Mouse (Mus musculus): Measurements from ENCODE around the gene Morc3.

Gene Morc3

DNA sequence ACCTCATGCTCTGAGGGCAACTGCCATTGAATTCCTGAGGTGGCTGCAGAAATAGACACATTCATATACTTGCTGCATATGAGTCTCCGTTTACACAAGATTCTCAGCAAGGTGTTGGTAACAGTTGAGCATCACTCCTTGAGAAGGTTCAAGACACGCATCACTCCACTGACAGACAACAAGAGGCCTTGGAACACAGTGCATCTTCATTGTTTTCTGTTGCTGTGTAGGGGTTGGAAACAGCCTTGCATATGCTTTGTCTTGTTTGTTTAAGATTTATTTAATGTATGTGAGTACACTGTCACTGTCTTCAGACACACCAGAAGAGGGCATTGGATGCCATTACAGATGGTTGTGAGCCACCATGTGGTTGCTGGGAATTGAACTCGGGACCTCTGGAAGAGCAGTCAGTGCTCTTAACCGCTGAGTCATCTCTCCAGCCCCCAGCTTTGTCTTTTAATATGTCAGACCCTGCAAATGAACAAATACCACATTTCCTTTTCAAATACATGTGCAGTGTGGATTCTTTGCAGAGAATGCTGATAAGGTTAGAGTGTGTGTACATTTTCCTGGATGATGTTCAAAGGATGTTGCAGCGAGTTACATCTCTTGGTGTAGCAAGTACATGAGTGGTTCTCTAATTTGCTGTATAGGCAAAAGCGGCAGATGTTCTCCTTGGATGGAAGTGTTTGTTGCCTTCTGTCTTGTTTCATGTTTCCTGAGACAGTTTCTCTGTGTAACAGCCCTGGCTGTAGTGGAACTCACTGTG lies 45.9 kb downstream of the Morc3 start:
- in situ Hi-C loops (cut with MboI, MseI): no loop called here

DNA sequence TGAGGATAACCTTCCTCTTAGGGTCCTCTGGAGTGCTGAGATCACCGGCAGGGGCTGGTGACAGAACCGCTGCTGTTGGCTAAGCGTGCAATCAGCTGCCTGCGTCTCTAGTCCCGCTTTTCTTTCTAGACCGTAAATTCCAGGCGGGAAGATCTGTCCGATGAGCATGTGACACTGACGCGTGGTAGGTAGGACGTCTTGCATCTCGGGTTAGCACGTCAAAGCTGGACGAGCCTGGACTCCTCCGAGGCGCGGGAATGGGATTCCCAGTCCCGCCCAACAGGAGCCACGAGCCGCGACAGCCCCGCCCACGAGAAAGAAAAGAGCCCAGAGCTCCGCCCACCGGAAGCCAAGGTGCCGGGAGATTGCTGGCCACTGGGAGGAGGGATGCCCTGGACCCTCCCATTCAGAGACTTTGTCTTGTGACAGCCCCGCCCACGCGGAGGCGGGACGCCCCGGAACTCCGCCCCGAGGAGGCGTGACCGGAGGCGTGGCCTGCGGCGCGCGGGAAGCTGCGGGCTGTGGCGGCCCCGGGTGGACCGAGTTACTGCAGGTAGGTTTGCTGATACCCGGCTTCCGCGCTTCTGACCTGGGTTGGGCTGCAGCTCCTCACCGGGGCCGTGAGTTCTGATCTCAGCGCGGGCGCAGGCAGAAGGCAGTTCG lies 51.6 kb downstream of the Morc3 start, which contains the start of gene Chaf1b:
Chaf1b (plus strand) TSS at position 479 of the 663 bp plus-strand sequence.
- in situ Hi-C loops (cut with MboI, MseI): loop anchor here in 1 of 2 experiments (10.0 kb wide), 1 partner anchor 169 kb away; the partner anchor contains the start of gene Dop1b

DNA sequence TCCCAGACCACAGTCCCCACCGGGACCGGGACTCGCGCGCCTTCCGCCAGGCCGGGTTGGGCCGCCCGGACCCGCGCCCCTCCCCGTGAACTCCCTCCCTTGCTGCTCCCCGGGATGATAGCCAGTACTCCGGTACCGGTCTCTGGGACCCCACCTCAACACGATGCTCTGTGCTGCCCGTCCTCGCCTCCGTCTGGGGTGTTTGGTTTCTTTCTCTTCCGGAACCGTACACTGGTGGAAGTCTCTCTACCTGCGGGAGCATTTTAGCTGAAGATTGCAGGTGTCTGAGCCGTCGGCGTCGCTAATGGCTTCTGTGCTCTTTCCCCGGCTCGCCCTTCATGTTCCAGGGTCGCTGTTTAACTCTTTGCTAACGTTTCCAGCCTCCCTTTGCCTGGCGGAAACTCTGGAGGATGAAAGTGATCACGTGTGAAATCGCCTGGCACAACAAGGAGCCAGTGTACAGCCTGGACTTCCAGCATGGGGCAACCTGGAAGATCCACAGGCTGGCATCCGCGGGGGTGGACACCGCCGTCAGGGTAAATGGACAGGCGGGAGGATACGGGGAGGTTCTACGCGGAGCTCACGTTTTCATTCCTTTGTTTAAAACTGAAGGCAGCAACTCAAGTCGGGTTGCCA lies 52.3 kb downstream of the Morc3 start:
- in situ Hi-C loops (cut with MboI, MseI): loop anchor here in 1 of 2 experiments (10.0 kb wide), 1 partner anchor 169 kb away; the partner anchor contains the start of gene Dop1b

DNA sequence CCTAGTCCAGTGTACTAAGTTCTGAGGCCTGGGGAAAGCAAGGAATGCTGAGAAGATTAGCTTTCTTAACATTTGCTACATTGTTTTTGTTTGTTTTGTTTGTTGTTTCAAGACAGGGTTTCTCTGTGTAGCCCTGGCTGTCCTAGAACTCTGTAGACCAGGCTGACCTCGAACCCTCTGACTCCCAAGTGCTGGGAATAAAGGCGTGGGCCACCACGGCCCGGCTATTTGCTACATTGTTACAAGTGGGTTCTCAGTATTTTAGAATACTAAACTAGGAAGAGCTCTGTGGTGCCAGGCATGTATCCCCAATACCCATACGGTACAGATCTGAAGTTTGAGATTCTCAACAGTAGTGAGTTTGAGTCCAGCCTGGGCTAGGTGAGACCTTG lies 52.8 kb downstream of the Morc3 start:
- in situ Hi-C loops (cut with MboI, MseI): loop anchor here in 1 of 2 experiments (10.0 kb wide), 1 partner anchor 170 kb away; the partner anchor contains the start of gene Dop1b

DNA sequence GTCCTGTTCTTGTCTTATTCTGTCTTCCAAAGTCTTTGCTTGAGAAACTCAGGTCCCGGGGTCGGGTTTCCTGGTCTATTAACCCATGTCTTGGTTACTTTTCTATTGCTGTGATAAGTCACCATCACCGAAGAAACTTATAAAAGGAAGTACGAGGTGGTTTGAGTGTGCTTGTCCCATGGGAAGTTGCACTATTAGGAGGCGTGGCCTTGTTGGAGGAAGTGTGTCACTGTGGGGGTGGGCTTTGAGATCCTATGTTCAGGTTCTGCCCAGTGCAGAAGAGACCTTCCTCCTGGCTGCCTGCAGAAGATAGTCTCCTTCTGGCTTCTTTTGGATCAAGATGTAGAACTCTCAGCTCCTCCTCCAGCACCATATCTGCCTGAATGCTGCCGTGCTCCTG lies 56.6 kb downstream of the Morc3 start:
- in situ Hi-C loops (cut with MboI, MseI): loop anchor here in 1 of 2 experiments (10.0 kb wide), 1 partner anchor 174 kb away; the partner anchor contains the start of gene Dop1b

DNA sequence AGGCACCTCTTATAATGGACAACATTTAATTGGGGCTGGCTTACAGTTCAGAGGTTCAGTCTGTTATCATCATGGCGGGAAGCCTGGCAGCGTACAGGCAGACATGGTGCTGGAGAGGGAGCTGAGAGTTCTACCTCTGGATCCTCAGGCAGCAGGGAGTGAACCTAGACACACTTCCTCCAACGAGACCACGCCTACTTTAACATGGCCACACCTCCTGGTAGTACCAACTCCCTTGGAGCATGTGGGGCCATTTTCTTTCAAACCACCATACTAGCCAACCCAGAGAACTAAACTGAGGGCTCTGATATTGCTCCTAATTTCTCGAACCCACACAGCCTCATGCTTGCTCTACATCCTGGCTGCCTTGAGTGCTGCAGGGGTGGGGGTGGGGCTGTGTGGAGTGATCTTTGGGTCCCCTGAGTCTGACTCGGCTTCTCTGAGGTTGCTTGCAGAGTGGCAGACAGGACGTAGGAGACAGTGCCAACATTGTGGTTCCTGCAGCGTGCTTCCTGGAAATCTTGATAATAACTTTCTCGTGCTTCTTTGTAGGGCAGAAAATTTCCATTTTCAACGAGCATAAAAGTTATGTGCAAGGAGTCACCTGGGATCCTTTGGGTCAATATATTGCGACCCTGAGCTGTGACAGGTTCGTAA lies 59.2 kb downstream of the Morc3 start:
- in situ Hi-C loops (cut with MboI, MseI): no loop called here

DNA sequence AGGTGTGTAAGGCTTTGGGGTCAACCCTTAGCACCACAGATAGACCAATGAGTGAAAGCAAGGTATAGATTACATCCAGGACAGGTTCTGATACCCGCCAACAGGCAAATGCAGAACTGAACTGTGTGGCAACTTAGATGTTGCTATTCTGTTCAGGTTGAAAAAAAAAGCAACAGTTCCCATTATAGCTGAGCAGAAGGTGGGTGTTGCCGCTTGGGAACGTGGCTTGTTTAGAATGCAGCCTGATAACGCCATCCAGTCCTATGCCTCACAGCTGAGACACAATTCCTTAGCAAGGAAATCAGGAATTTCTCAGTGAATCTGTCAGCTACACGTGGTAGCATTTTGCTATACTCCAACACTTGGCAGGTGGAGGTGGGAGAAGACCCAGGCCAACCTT lies 61.4 kb downstream of the Morc3 start:
- in situ Hi-C loops (cut with MboI, MseI): no loop called here

DNA sequence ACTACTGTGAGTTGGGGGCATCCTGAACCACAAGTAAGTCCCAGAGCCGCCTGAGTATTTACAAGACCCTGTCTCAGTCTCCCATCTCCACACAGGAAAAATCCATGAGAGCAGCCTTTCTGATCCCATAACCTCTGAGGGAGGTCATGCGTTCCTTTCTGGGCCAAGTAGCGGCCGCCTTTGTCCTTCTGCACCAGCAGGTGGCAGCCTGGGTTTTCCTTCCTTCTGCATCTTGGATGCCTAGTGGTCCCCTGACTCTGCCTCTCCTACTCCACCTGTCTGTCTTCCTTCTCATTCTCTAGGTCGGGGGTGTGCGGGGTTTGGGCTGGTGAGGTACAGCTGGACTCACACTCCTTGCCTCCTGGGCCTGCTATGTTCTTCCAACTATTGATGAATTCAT lies 71.1 kb downstream of the Morc3 start:
- in situ Hi-C loops (cut with MboI, MseI): no loop called here

DNA sequence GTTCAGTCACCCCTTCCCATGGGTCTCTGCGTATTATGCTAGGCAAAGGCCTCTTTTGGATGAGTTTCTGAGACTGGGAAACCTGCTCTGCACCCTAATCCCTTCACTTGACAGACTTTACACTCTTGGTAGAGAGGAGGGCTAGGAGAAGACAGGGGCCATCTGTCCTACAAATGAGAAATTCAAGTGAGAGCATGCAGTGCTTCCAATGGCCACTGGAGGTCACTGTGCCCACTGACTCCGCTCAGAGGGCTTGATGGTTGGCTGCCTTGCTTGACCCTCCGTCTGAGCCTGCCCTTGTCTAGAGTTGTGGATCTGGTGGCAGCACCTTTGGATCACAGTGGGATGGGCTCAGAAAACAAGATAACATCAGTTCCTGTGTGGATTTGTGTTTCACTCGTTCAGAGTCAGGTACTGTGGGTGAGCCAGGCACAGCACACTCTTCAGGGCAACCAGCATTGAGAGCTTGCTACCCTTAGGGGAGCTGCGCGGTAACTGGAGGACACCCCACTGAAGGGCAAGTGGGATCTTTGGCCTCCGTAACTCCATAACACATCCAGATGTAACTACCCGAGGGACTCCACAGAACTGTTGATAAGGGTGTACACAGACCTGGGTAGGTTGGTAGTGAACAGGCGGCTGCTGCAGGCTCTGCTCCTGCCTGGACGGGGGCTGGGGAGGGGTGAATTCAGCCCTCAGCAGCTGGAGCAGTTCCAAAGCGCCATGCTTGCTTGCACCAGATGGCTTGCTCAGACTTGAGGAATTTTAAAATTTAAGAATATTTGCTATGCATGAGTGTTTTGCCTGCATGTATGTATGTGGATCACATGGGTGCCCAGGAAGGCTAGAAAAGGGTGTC lies 74.5 kb downstream of the Morc3 start:
- in situ Hi-C loops (cut with MboI, MseI): no loop called here

DNA sequence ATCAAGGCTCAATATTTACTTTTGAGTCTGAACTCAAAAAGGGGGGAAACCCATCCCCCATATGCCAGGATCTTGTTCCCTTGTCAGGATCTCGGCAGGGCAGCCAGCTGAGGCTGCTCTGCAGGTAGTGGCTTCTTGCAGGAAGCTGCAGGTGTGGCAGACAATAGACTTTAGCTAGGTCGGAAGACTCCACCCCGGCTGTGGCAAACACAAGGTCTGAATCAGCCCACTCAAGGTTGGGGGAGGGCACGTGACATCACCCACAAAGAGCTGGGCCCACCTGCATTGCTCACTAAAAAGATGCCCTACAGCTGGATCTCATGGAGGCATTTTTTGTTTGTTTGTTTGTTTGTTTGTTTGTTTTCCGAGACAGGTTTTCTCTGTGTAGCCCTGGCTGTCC lies 75.8 kb downstream of the Morc3 start:
- in situ Hi-C loops (cut with MboI, MseI): no loop called here

DNA sequence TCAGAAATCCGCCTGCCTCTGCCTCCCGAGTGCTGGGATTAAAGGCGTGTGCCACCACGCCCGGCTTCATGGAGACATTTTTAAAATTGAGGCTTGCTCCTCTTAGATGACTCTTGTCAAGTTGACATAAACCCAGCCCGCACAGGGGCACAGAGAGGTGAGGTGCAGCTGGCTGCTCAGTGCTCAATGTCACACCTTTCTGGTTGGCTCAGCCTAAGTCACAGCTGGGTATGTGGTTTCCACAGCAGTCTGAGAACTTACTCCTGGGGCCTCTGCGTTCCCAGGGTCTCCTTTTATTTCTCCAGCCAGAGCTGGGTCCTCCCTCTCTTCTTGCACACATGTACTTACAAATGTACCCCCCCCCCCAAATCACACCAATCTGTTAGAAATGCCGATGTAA lies 76.3 kb downstream of the Morc3 start:
- in situ Hi-C loops (cut with MboI, MseI): no loop called here

DNA sequence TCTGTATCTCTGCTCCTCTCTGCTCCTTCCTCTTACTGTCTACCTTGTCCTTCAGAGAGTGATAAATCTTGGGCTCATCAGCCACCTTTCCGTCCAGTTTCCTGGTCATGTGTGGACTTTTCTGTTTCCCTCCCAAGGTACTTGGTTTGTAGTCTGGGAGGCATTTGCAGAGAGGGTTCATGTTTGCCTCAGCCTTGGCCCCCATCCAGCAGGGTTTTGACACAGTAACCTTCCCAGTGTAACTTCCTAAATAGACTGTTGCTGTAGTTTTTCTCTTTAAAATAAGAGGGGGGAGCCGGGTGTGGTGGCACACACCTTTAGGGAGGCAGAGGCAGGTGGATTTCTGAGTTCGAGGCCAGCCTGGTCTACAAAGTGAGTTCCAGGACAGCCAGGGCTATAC lies 78.0 kb downstream of the Morc3 start:
- in situ Hi-C loops (cut with MboI, MseI): no loop called here

DNA sequence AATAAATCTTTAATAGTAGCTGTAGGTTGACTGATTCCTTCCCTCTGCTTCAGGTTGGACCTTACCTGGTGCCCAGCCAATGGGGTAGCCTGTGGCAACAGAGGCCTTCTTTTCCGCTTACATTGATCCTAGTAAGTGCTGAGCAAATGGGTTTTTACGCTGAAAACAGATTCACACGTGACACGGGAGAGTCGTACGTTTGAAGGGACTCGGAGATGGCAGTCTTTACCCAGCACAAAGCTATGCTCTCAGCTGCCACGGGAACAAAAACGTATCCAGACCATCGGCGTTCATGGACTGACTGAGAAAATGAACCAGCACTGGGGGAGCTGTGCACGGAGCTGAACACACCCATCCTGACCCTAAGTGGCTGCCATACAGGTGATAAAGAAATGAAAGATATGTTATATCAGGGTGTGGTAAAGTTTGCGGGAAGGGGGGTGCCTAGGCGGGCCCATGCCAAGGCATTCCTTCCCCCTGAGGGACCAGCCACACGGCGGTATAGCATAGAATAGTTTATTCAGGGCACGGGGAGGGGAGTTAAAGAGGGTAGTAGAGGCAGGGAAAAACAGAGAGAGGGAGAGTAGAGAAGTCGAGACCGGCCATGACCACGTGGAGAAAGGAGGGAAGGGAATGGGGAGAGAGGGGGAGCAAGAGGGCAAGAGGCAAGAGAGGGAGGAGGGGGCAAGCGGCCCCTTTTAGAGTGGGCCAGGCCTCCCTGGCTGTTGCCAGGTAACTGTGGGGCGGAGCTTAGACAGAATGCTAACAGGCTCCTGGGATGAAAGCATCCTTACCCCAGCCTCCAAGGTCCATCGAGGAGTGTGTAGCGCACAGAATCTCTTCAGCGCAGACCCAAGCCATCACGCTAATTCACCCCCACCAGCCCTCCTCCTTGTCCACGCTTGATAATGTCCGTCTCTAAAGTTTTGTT lies 79.1 kb downstream of the Morc3 start:
- in situ Hi-C loops (cut with MboI, MseI): no loop called here

DNA sequence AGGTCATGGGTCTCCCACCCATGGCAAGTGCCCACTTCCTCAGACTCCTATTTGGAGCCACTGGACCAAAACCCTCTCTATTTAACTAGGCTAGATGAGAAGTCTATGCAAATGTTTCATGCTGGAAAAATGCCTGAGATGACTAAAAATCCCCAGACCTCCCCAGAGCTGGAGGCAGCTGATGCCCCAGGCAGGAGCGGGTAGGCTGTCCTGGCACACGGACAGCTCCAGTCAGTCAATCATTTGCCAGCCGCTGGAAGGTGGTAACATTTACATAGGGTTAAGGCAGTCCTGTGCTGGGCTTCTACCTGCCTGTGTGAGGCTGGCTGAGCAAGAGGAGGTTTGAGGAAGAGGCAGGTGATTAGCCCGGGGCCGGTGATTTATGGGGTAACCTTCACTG lies 80.2 kb downstream of the Morc3 start:
- in situ Hi-C loops (cut with MboI, MseI): no loop called here

DNA sequence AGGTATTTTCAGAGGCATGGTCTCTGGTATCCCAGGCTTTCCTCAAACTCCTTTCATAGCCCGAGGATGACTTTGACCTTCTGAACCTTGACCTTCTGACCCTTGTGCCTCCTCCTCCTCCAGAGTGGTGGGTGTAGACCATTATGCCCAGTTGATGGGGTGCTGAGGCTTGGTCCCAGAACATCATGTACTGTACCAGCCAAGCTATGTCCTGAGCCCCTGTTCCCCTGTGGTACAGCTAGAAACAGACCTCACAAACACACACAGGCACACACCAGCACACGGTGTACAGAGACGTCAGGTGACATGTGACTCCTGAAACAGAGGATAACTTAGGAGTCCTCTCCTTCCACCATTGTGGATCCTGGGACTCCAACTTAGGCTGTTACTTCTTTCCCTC lies 80.9 kb downstream of the Morc3 start:
- in situ Hi-C loops (cut with MboI, MseI): no loop called here

DNA sequence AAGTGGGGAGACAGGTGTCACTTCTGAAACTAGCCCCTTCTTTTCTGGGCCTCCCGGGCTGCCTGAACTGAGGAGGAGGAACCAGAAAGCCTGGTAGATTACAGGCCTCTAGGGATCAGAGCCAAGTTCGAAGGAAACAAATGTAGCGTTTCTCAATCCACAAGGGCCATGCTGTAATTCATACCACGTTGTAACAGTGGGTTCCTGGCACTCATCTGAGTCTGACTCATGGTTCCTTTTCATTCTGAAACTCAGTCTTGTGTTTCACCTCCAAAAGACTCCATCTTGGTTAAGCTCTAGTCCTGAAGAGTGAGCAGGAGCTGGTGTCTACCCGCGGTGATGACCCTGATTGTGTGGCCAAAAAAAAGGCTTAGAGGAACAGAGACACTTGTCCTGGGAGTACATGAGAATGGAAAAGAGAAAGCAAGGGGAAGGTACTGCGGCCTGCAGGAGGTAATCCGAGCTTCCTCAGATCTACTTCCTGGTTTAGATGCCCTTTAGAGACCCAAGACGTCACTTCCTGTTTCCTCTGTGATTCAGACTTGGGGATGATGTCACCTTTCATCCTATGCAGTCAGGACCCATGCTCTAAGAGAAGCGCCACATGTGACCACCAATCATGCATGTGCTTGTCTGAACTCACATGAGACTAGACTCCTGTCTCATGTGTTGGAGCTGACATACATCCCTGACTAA lies 82.1 kb downstream of the Morc3 start:
- in situ Hi-C loops (cut with MboI, MseI): no loop called here

DNA sequence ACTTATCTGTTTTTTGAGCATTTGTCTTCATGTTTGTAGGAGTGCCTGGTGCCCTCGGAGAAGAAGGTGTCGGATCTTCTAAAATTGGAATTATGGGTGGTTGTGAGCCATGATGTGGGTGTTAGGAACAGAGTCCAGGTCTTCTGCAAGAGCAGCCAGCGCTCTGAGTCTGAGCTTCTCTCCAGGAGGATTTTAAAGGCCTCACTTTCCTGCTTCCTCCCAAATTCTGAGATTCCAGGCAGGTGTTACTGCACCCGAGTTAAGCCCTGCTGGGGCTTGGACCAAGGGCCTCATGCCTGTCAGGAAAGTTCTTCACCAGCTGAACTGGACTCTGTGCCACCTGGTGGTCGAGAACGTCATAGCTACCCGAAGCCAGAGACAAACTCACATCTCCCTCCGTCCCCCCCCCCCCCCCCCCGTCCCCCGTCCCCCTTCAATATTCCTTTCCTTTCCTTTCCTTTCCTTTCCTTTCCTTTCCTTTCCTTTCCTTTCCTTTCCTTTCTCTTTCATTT lies 83.5 kb downstream of the Morc3 start:
- in situ Hi-C loops (cut with MboI, MseI): no loop called here

DNA sequence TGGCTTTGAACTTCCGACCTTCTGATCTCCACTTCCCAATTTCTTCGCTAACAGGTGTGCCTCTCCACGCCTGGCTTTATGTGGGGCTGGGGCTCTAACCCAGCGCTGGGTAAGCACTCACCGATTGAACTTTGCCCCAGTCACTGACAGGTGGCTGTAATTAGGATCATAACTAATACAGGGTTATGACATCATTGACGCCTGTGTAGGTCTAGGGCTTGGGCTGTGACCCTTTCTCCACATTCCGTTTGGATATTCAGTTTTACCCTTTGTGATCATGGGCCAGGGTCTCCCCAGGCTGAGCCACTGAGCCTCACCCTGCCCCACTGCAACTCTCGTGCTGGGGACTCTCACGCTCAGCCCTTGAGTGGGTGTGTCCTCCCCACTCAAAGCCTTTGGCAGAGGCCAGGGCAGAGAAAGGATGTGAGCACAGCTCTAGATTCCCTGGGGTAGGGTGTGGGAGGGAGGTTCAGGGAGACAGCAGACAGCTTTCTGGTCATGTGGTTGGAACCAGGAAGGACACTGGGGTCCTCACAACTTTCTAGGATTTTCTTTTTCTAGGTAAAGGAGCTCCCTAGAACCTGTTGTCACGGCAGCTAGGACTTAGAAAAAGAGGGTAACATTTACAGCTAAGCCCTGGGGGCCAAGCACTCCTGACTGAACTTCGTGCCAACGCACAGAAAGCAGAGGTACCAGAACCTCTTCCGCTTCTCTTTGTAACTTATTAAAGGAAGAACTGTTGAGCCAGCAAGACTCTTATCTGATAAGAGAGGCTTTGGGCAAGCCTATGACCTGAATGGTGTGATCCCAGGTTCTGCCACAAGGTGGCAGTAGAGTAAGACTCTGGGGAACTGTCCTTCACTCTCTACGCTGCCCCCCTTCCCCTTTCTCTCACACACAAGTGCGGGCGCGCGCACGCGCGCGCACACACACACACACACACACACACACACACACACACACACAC lies 86.1 kb downstream of the Morc3 start:
- in situ Hi-C loops (cut with MboI, MseI): no loop called here
